Mouse (Mus musculus) myocyte (in vitro differentiated cells): Measurements from ENCODE around the gene Rpia. TPM values are rescaled to one million over a fixed set of nuclear protein-coding genes. Genes with fewer than 3 reads are reported as not detected.

ENCODE experiments used
- H3K27me3 ChIP-seq: one replicate; pipeline ENCODE4 v1.6.1; 2011; ENCODE audit not compliant: control insufficient read depth, insufficient read depth, insufficient read length
- H3K36me3 ChIP-seq: one replicate; pipeline ENCODE4 v1.6.1; 2011; ENCODE audit not compliant: control insufficient read depth, insufficient read depth
- H3K4me2 ChIP-seq: one replicate; pipeline ENCODE4 v1.6.1; 2011; ENCODE audit warnings: low read depth, control low read depth
- H3K4me3 ChIP-seq: one replicate; pipeline ENCODE4 v1.5.1; 2011; ENCODE audit warnings: mild to moderate bottlenecking, control low read depth, moderate library complexity
- H3K79me2 ChIP-seq: one replicate; pipeline ENCODE4 v1.6.1; 2011; ENCODE audit not compliant: control insufficient read depth, insufficient read depth
- H3ac ChIP-seq: one replicate; pipeline ENCODE4 v1.6.1; 2011; ENCODE audit not compliant: control insufficient read depth, insufficient read length
- CEBPB ChIP-seq: IDR thresholded peaks from 2 replicates; pipeline ENCODE4 v1.6.1; 2011; ENCODE audit warnings: mild to moderate bottlenecking, moderate library complexity; ENCODE audit not compliant: poor library complexity, insufficient read depth, severe bottlenecking
- E2F4 ChIP-seq: IDR thresholded peaks from one replicate; pipeline ENCODE4 v1.6.1; 2011; ENCODE audit warnings: mild to moderate bottlenecking, control low read depth, moderate library complexity; ENCODE audit not compliant: insufficient read depth
- MAX ChIP-seq: IDR thresholded peaks from one replicate; pipeline ENCODE4 v1.6.1; 2011; ENCODE audit warnings: low read depth, mild to moderate bottlenecking, control low read depth
- MYOD1 ChIP-seq, 3 experiments: IDR thresholded peaks; one replicate each; pipeline ENCODE4 v1.6.1; 2011; ENCODE audit warnings: control low read depth in 2 of 3, low read depth in 2 of 3, mild to moderate bottlenecking in 2 of 3, moderate library complexity in 1 of 3; ENCODE audit not compliant: insufficient read length in 2 of 3, control insufficient read depth in 1 of 3
- MYOG ChIP-seq, 3 experiments: IDR thresholded peaks; one replicate each; pipeline ENCODE4 v1.6.1; 2011; ENCODE audit warnings: control low read depth in 2 of 3, low read depth in 2 of 3, mild to moderate bottlenecking in 2 of 3; ENCODE audit not compliant: insufficient read length in 2 of 3, control insufficient read depth in 1 of 3, insufficient read depth in 1 of 3
- POLR2A ChIP-seq: IDR thresholded peaks from one replicate; pipeline ENCODE4 v1.6.1; 2011; ENCODE audit warnings: low read depth, mild to moderate bottlenecking, control low read depth, moderate library complexity; ENCODE audit not compliant: insufficient read length
- POLR2AphosphoS2 ChIP-seq: IDR thresholded peaks from one replicate; pipeline ENCODE4 v1.6.1; 2011; ENCODE audit warnings: low read depth, control low read depth; ENCODE audit not compliant: insufficient read length
- REST ChIP-seq: IDR thresholded peaks from one replicate; pipeline ENCODE4 v1.6.1; 2011; ENCODE audit warnings: mild to moderate bottlenecking, control low read depth, moderate library complexity; ENCODE audit not compliant: insufficient read depth, insufficient read length
- SRF ChIP-seq: IDR thresholded peaks from one replicate; pipeline ENCODE4 v1.6.1; 2011; ENCODE audit warnings: low read depth; ENCODE audit not compliant: control insufficient read depth, insufficient read length
- TCF12 ChIP-seq: IDR thresholded peaks from one replicate; pipeline ENCODE4 v1.6.1; 2011; ENCODE audit warnings: mild to moderate bottlenecking, control low read depth; ENCODE audit not compliant: poor library complexity, insufficient read depth, severe bottlenecking
- TCF3 ChIP-seq: IDR thresholded peaks from one replicate; pipeline ENCODE4 v1.6.1; 2011; ENCODE audit warnings: low read depth, control low read depth; ENCODE audit not compliant: insufficient read length
- USF1 ChIP-seq: IDR thresholded peaks from one replicate; pipeline ENCODE4 v1.6.1; 2011; ENCODE audit warnings: low read depth, mild to moderate bottlenecking, control low read depth, moderate library complexity
- polyA plus RNA-seq: library from polyadenylated mRNA; unstranded; fragments of >200 nt; fragmentation: generic; extraction: Trizol; gene quantifications from one replicate; pipeline ENCODE4 v1.2.1, GENCODE M21; 2012; ENCODE audit warnings: missing spikeins

Rpia gene
- polyA plus RNA-seq, 1 experiment: 11.6 TPM

GRCm38 (mm10) chr6:70730828-70731227 lies 61.2 kb downstream of the Rpia start:
- H3K4me3 ChIP-seq: no peak overlapping the region
- no peak for TF ChIP-seq MAX
- no peak for TF ChIP-seq CEBPB
- no peak for TF ChIP-seq SRF
- no peak for TF ChIP-seq TCF3
- no peak for TF ChIP-seq USF1
- no peak for TF ChIP-seq REST
- no peak for TF ChIP-seq E2F4
- no peak for TF ChIP-seq MYOG (IDR thresholded peaks at IDR 0.05; ENCODE audit: control insufficient read depth in 1 of 3, insufficient read depth in 1 of 3, insufficient read length in 2 of 3, low read depth in 2 of 3)
- TF ChIP-seq TCF12: no peak
- no peak for TF ChIP-seq POLR2AphosphoS2
- TF ChIP-seq POLR2A: no peak
- no peak for TF ChIP-seq MYOD1 (IDR thresholded peaks at IDR 0.05; ENCODE audit: control insufficient read depth in 1 of 3, insufficient read length in 2 of 3, low read depth in 2 of 3)
- no peaks in the 10 kb centered on the region for H3K27me3 ChIP-seq
- H3K4me2 ChIP-seq: no peak overlapping the region
- no peaks in the 10 kb centered on the region for H3K36me3 ChIP-seq
- H3ac ChIP-seq: no peak overlapping the region
- no peaks in the 10 kb centered on the region for H3K79me2 ChIP-seq

- no peaks in the 10 kb centered on the region for H3K79me2 ChIP-seq
- no peak overlapping the region for H3K4me3 ChIP-seq
- TF ChIP-seq REST: no peak
- TF ChIP-seq E2F4: no peak
- no peak for TF ChIP-seq POLR2A
- no peak for TF ChIP-seq MYOG (IDR thresholded peaks at IDR 0.05; ENCODE audit: control insufficient read depth in 1 of 3, insufficient read depth in 1 of 3, insufficient read length in 2 of 3, low read depth in 2 of 3)
- TF ChIP-seq TCF3: no peak
- no peak for TF ChIP-seq CEBPB
- TF ChIP-seq POLR2AphosphoS2: no peak
- TF ChIP-seq USF1: no peak
- TF ChIP-seq MAX: no peak
- no peak for TF ChIP-seq TCF12
- no peak for TF ChIP-seq SRF
- no peak for TF ChIP-seq MYOD1 (IDR thresholded peaks at IDR 0.05; ENCODE audit: control insufficient read depth in 1 of 3, insufficient read length in 2 of 3, low read depth in 2 of 3)
- H3K27me3 ChIP-seq: no peaks in the 10 kb centered on the region
- no peak overlapping the region for H3ac ChIP-seq
- H3K4me2 ChIP-seq: no peak overlapping the region
- H3K36me3 ChIP-seq: no peaks in the 10 kb centered on the region
Measured at GRCm38 (mm10) chr6:70729125-70729524, 62.9 kb downstream of the Rpia start.

GRCm38 (mm10) chr6:70727094-70727721 lies 64.8 kb downstream of the Rpia start:
- no peak overlapping the region for H3K4me2 ChIP-seq
- H3K27me3 ChIP-seq: no peaks in the 10 kb centered on the region
- H3ac ChIP-seq: no peak overlapping the region
- H3K36me3 ChIP-seq: no peaks in the 10 kb centered on the region
- no peaks in the 10 kb centered on the region for H3K79me2 ChIP-seq
- no peak overlapping the region for H3K4me3 ChIP-seq
- no peak for TF ChIP-seq TCF12
- TF ChIP-seq E2F4: no peak
- TF ChIP-seq POLR2A: no peak
- TF ChIP-seq TCF3: no peak
- no peak for TF ChIP-seq USF1
- TF ChIP-seq MAX: no peak
- TF ChIP-seq MYOD1 (IDR thresholded peaks at IDR 0.05; ENCODE audit: control insufficient read depth in 1 of 3, insufficient read length in 2 of 3, low read depth in 2 of 3): no peak
- TF ChIP-seq REST: no peak
- TF ChIP-seq SRF: no peak
- no peak for TF ChIP-seq POLR2AphosphoS2
- TF ChIP-seq CEBPB: no peak
- TF ChIP-seq MYOG (IDR thresholded peaks at IDR 0.05; ENCODE audit: control insufficient read depth in 1 of 3, insufficient read depth in 1 of 3, insufficient read length in 2 of 3, low read depth in 2 of 3): no peak

GRCm38 (mm10) chr6:70725639-70726038 lies 66.4 kb downstream of the Rpia start:
- TF ChIP-seq MYOD1 (IDR thresholded peaks at IDR 0.05; ENCODE audit: control insufficient read depth in 1 of 3, insufficient read length in 2 of 3, low read depth in 2 of 3): no peak
- no peak for TF ChIP-seq TCF12
- TF ChIP-seq E2F4: no peak
- no peak for TF ChIP-seq TCF3

GRCm38 (mm10) chr6:70724722-70725121 lies 67.3 kb downstream of the Rpia start:
- TF ChIP-seq POLR2A (no peak), USF1 (no peak), REST (no peak), TCF12 (no peak), MYOD1 (IDR thresholded peaks at IDR 0.05; ENCODE audit: control insufficient read depth in 1 of 3, insufficient read length in 2 of 3, low read depth in 2 of 3) (no peak), CEBPB (no peak), POLR2AphosphoS2 (no peak), E2F4 (no peak), TCF3 (no peak), SRF (no peak), MAX (no peak), MYOG (IDR thresholded peaks at IDR 0.05; ENCODE audit: control insufficient read depth in 1 of 3, insufficient read depth in 1 of 3, insufficient read length in 2 of 3, low read depth in 2 of 3) (no peak)

More at GRCm38 (mm10) chr6:70725639-70726038, 66.4 kb downstream of the Rpia start:
- no peaks in the 10 kb centered on the region for H3K36me3 ChIP-seq
- no peaks in the 10 kb centered on the region for H3K79me2 ChIP-seq
- H3K27me3 ChIP-seq: no peaks in the 10 kb centered on the region
- H3K4me3 ChIP-seq: no peak overlapping the region
- H3ac ChIP-seq: no peak overlapping the region
- no peak overlapping the region for H3K4me2 ChIP-seq

More at GRCm38 (mm10) chr6:70724722-70725121, 67.3 kb downstream of the Rpia start:
- H3K4me3 ChIP-seq: no peak overlapping the region
- H3K27me3 ChIP-seq: no peaks in the 10 kb centered on the region
- no peak overlapping the region for H3ac ChIP-seq
- no peak overlapping the region for H3K4me2 ChIP-seq
- H3K36me3 ChIP-seq: no peaks in the 10 kb centered on the region
- no peaks in the 10 kb centered on the region for H3K79me2 ChIP-seq
